29 mouse cellular contexts compared by ENCODE assay signal in the genomic region with DNA sequence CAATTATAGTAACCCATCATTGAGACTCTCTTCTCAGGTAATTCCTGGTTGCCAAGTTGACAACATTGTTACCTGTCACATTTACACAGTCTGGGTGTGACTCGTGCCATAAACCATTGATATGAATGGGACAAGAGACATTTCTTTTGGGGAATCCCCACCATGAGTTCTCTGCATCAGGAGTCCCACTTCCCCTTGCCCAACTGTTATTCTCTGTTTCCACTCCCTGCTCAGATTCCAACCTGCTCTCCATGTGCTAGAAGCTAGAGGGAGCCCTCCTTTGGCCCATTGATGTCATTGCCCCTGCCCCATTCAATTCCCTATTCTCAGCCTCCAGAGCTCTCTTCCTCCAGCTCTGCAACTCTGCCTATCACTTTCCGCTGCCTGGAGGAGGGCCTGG. TPM values are rescaled to one million over a fixed set of nuclear protein-coding genes. Genes with fewer than 3 reads are reported as not detected.
"Had no signal": no experiment of that assay in that cellular context is flagged by ENCODE, and none has a peak within 500 bp of the region (broad histone marks: within the 10 kb centered on the region; RNA-seq: fewer than 3 reads in every experiment).

No protein-coding gene starts in this region.

- H3K36me3 ChIP-seq: lung, embryonic 15.5 days; midbrain, embryonic 10.5 days; midbrain, embryonic 12.5 days; neural tube, embryonic 13.5 days had no signal

- H3K9ac ChIP-seq: lung, embryonic 15.5 days; midbrain, embryonic 12.5 days; neural tube, embryonic 13.5 days; neural tube, embryonic 15.5 days had no signal

- ATAC-seq: lung, postnatal 0 days; midbrain, embryonic 16.5 days had no signal

- H3K4me1 ChIP-seq: lung, embryonic 15.5 days; midbrain, embryonic 10.5 days; midbrain, embryonic 12.5 days; neural tube, embryonic 13.5 days; neural tube, embryonic 15.5 days had no signal

- H3K4me2 ChIP-seq: lung, embryonic 15.5 days; midbrain, embryonic 12.5 days; neural tube, embryonic 13.5 days; neural tube, embryonic 15.5 days had no signal

- H3K27ac ChIP-seq: lung, embryonic 15.5 days; macrophage; midbrain, embryonic 10.5 days; midbrain, embryonic 12.5 days; neural tube, embryonic 13.5 days; neural tube, embryonic 15.5 days had no signal

- H3K9me3 ChIP-seq: lung, embryonic 15.5 days; midbrain, embryonic 10.5 days; midbrain, embryonic 12.5 days; neural tube, embryonic 13.5 days; neural tube, embryonic 15.5 days had no signal

- H3K27me3 ChIP-seq: lung, embryonic 15.5 days; midbrain, embryonic 12.5 days; neural tube, embryonic 13.5 days; neural tube, embryonic 15.5 days had no signal

- DNase-seq: lung, adult 18-20 months; lung, postnatal 14 days; lung, postnatal 36 days; midbrain, embryonic 14.5 days; retina, postnatal 1 day; right cerebral cortex, adult 18-20 months; right cerebral cortex, postnatal 25 days; right cerebral cortex, postnatal 4 days; spleen, adult 18-20 months; thymus, adult 18-20 months; thymus, postnatal 14 days; thymus, postnatal 4 days had no signal

- H3K4me3 ChIP-seq: lung, embryonic 15.5 days; midbrain, embryonic 10.5 days; midbrain, embryonic 12.5 days; myocyte; neural tube, embryonic 13.5 days; neural tube, embryonic 15.5 days had no signal

RNA-seq across cellular contexts. Expression of a gene that starts 21.2 kb away (rescaled TPM):
- total RNA-seq: megakaryocyte progenitor cell, adult 5-6 weeks; megakaryocyte-erythroid progenitor cell, adult 5-6 weeks had no signal
- polyA plus RNA-seq: macrophage had no signal

RNA-seq across cellular contexts. Expression of a gene that starts 48.6 kb away (rescaled TPM):
- total RNA-seq: megakaryocyte progenitor cell, adult 5-6 weeks; megakaryocyte-erythroid progenitor cell, adult 5-6 weeks had no signal
- polyA plus RNA-seq: lung, postnatal 0 days; macrophage; midbrain, embryonic 10.5 days; myocyte; neural tube, embryonic 11.5 days; small intestine, adult 2 months; stomach, embryonic 14.5 days; stomach, embryonic 16.5 days; thymus, postnatal 0 days had no signal

RNA-seq across cellular contexts. Expression of a gene that starts 50.5 kb away (rescaled TPM):
- total RNA-seq: megakaryocyte progenitor cell, adult 5-6 weeks; megakaryocyte-erythroid progenitor cell, adult 5-6 weeks had no signal
- polyA plus RNA-seq: lung, embryonic 15.5 days; lung, postnatal 0 days; macrophage; midbrain, embryonic 10.5 days; midbrain, embryonic 12.5 days; midbrain, embryonic 14.5 days; midbrain, embryonic 16.5 days; myocyte; neural tube, embryonic 11.5 days; neural tube, embryonic 13.5 days; neural tube, embryonic 15.5 days; small intestine, adult 2 months; stomach, embryonic 14.5 days; stomach, embryonic 16.5 days; thymus, postnatal 0 days; urinary bladder, adult 2 months had no signal
